Mouse (Mus musculus) megakaryocyte, embryonic 14.5 days (primary cell): ENCODE data around the gene Atp6v0a1. TPM values are rescaled to one million over a fixed set of nuclear protein-coding genes. Genes with fewer than 3 reads are reported as not detected.
A peak's percentile ranks its signal among the peaks of the same experiment; 100 is the strongest.

Experiments used
- H3K27me3 ChIP-seq: replicated peaks from 2 replicates; pipeline ENCODE3; 2012; ENCODE audit warnings: inconsistent platforms
- H3K36me3 ChIP-seq: replicated peaks from 2 replicates; pipeline ENCODE3; 2012; ENCODE audit warnings: low read length, inconsistent platforms, mixed read lengths
- H3K4me1 ChIP-seq: 2 replicates; pipeline ENCODE4 v1.6.1; 2012; ENCODE audit warnings: inconsistent platforms
- H3K4me3 ChIP-seq: replicated peaks from 2 replicates; pipeline ENCODE3; 2012; ENCODE audit warnings: moderate library complexity, mild to moderate bottlenecking, inconsistent platforms
- H3K9me3 ChIP-seq: 2 replicates; pipeline ENCODE4 v1.6.1; 2012; ENCODE audit warnings: inconsistent platforms
- FLI1 ChIP-seq: IDR thresholded peaks from 2 replicates; pipeline ENCODE4 v1.6.1; 2012; ENCODE audit warnings: low read length, inconsistent platforms, mixed read lengths
- GATA1 ChIP-seq: IDR thresholded peaks from 3 replicates; pipeline ENCODE4 v1.6.1; 2012; ENCODE audit warnings: mixed read lengths, low read length, inconsistent platforms, borderline replicate concordance
- polyA plus RNA-seq: library from polyadenylated mRNA; stranded (reverse); fragments of >175 nt; gene quantifications from 2 replicates; pipeline ENCODE4 v1.2.3, GENCODE M21; 2012; ENCODE audit warnings: low replicate concordance; ENCODE audit not compliant: insufficient read depth

Atp6v0a1 gene
- polyA plus RNA-seq, 1 experiment: 90.5 TPM

DNA sequence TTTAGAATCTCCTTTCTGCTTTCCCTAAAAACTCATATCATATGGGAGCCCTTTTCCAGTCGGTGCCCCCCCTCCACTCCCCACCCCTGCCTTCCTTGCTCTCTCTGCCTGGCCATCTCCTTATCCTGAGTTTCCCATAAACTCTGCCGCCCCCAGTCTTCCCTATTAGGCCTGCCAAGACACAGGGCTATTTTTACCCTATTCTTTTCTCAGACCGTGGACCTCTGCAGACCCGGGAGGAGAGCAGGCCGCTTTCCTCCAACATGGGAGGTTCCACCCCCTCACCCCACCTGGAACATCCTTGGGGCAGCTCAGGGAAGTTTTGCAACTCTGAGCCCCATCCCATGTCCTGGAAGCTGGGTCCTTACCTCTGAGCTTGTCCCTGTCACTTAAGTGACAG is 41.9 kb upstream of the Atp6v0a1 start:
- H3K4me3 ChIP-seq: peak overlapping the region; percentile 80
- TF ChIP-seq GATA1 (no peak), FLI1 (no peak)
- H3K4me1 ChIP-seq: peaks cover 82% of the 10 kb centered on the region
- peaks cover 19% of the 10 kb centered on the region for H3K36me3 ChIP-seq
- H3K27me3 ChIP-seq: peaks cover 43% of the 10 kb centered on the region
- no peaks in the 10 kb centered on the region for H3K9me3 ChIP-seq

DNA sequence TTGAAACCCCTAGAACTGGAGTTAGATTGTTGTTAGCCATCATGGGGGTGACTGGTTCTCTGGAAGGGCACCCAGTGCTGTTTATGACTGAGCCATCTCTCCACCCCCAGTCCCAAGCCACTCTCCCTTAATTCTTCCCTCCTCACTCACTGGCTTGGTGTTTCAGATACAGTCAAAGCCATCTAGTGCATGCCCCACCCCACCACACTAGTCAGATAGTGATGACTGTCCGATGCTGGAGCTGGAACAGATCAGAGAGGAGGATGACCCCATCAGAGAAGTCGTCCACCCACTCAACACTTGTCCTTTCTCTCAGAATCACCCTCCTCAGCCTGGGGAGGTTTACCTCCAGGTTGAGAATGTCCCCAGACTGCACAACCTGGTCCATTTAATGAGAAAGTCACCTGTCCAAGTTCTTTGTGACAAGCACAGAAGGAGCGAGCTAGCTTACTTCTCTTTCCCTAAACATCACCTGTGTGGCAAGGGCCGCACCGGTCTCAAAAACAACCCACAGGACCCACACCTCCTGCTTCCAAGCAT is 41.3 kb upstream of the Atp6v0a1 start:
- H3K4me3 ChIP-seq: peak overlapping the region; percentile 80
- peaks cover 19% of the 10 kb centered on the region for H3K36me3 ChIP-seq
- H3K4me1 ChIP-seq: peaks cover 80% of the 10 kb centered on the region
- TF ChIP-seq GATA1: no peak
- no peak for TF ChIP-seq FLI1
- no peaks in the 10 kb centered on the region for H3K9me3 ChIP-seq
- peaks cover 46% of the 10 kb centered on the region for H3K27me3 ChIP-seq

DNA sequence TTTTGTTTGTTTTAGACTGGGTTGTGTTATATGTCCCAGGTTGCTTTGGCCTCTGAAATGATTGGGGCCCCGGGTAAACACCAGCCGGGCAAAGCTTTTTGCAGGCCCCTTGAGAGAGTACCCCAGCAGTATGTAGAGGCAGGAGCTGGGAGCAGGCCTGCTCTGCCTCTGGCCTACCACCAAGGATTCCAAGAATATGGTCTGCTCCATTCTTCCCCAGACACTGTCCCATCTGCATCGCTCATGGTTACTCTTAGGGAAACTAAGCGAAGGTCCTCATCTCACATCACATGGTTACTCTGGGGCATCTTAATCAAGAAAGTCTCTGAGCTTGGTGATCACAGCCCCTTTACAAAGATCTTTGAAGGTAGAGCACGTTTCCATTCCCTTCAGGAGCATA is 40.8 kb upstream of the Atp6v0a1 start:
- Histone ChIP-seq H3K9me3 (no peaks in the 10 kb centered on the region), H3K36me3 (peaks cover 19% of the 10 kb centered on the region), H3K4me1 (peaks cover 86% of the 10 kb centered on the region), H3K27me3 (peaks cover 49% of the 10 kb centered on the region), H3K4me3 (peak overlapping the region; percentile 99)
- no peak for TF ChIP-seq GATA1
- no peak for TF ChIP-seq FLI1

DNA sequence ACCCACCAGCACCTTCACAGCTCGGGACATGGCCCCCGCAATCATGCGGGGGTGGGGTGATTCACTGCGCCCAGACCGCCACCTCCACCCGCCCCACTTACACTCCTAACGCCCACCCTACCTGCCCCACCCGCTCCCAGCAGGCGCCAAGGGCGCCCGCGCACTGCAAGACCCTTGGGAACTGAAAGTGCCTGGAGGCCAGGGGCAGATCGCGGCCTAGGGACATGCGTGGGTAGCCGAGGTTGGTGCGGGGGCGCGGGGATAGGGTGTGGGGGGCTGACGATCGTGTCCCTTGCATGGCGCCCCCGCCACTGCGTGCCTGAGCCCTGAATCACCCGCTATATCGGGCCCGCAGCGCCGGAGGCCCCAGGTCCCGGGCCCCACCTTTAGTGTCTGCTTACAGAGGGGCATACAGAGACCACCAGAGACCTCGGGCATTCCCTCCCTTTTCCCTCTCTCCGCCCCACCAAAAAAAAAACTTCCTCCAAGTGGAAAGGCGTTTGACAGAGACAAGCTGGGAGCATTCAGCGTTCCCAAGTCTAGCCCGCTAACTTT is 40.0 kb upstream of the Atp6v0a1 start:
- TF ChIP-seq FLI1: no peak
- Histone ChIP-seq H3K4me1 (peaks cover 80% of the 10 kb centered on the region), H3K9me3 (no peaks in the 10 kb centered on the region), H3K36me3 (peaks cover 12% of the 10 kb centered on the region), H3K27me3 (peaks cover 45% of the 10 kb centered on the region), H3K4me3 (peak overlapping the region; percentile 99)

DNA sequence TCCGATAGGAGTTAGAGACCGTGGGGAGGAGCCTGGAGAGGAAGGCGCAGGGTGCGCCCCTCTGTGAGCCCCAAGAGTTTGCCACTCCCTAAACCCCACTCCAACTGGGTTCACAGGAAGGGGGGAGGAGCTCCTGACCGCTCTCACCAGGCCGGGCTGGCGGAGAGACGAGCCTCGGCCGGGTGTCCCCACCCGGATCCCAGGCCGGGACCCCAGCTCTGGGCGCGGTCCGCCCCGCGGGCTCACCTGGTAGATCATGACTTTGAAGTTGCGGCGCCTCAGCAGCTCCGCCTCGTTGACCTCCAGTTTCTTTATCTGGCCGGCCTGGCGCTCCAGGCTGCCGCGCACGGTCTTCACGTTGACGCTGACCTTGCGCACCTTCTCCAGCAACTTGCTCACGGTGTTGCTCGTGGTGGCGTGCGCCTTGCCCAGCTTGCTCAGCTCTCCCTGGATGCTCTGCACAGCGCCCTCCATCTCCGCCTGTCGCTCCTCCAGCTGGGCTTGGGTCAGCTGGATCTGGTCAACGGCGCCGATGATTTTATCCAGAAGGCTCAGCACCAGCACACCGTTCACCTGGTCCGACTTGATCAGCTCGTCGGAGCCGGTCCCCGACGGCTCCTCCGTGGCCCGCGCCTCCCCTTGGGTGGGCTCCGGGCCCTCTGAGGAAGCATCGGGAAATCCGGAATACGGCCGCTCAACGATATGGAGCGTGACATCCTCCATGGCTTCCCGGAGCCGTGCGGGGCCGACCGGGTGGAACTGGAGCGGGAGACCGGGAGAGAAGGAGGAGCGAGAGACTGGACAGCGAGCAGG is 39.3 kb upstream of the Atp6v0a1 start:
- Histone ChIP-seq H3K9me3 (no peaks in the 10 kb centered on the region), H3K27me3 (peaks cover 46% of the 10 kb centered on the region), H3K36me3 (peaks cover 5% of the 10 kb centered on the region), H3K4me1 (peaks cover 80% of the 10 kb centered on the region), H3K4me3 (peak overlapping the region; percentile 99)
- TF ChIP-seq GATA1 (no peak), FLI1 (no peak)

DNA sequence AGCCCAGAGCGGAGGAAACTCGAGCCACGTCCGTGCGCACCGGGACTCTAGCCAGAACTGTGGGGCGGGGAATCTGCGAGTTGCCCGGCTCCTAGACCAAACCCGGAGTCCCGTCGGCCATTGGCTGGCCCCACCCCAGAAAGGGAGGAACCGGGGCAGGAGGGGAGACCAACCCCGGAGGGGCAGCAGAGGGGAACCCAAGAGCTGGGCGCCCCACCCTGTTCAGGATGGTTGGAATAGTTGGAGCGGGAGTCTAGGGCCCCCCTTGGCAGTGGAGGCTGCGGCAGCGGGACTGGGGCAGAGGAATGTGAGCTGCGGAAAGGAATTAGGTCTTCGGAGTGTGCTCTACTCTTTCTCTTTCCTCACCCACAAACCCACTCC is 38.7 kb upstream of the Atp6v0a1 start, which contains the start of gene Cavin1:
Cavin1 (minus strand) TSS at position 331 of the 381 bp plus-strand sequence.
- Histone ChIP-seq H3K4me1 (peaks cover 77% of the 10 kb centered on the region), H3K4me3 (peak within 1 kb of the TSS; percentile 99), H3K27me3 (peaks cover 48% of the 10 kb centered on the region), H3K36me3 (peaks cover under 1% of the 10 kb centered on the region), H3K9me3 (no peaks in the 10 kb centered on the region)
- TF ChIP-seq GATA1 (no peak), FLI1 (no peak)

DNA sequence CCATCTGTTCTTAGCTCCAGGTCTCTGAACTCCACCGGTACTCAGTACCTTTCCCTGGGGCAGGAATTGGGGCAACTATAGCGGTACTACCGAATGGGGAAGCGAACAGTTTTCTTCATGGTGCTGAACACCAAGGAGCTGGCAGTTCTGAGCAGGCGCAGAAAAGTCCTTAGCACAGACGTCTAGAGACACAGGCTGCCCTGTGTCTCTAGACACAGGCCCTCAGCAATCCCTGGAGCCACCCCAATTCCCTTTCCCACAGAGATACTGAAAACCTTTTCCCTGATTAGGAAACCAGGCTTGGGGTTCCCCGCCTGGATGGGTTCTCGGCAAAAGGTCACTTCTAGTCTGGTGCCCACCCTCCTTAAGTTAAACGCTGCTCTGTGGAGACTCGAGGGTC is 37.8 kb upstream of the Atp6v0a1 start:
- H3K4me1 ChIP-seq: peaks cover 68% of the 10 kb centered on the region
- peaks cover 48% of the 10 kb centered on the region for H3K27me3 ChIP-seq
- H3K9me3 ChIP-seq: no peaks in the 10 kb centered on the region
- H3K36me3 ChIP-seq: no peaks in the 10 kb centered on the region
- no peak for TF ChIP-seq FLI1
- no peak for TF ChIP-seq GATA1
- H3K4me3 ChIP-seq: no peak overlapping the region

DNA sequence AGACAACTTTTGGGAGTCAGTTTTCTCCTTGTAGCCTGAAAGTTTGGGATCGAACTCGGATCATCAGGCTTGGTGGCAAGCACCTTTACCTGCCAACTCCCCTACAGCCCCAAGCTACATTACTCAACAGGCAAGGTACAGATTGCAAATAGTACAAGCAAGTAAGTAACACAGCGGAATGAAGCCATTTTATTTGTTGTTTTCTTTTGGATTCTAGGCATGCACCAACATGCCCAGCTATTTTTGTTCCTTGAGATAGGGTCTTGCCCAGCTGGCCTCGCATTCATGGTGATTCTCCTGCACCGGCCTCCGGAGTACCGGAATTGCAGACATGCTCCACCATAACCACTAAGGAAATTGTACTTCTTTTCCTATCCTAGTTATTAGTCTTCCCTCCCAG is 36.0 kb upstream of the Atp6v0a1 start:
- TF ChIP-seq GATA1: no peak
- no peak for TF ChIP-seq FLI1
- peaks cover 62% of the 10 kb centered on the region for H3K4me1 ChIP-seq
- H3K4me3 ChIP-seq: no peak overlapping the region
- H3K27me3 ChIP-seq: peaks cover 45% of the 10 kb centered on the region
- H3K36me3 ChIP-seq: no peaks in the 10 kb centered on the region
- no peaks in the 10 kb centered on the region for H3K9me3 ChIP-seq

DNA sequence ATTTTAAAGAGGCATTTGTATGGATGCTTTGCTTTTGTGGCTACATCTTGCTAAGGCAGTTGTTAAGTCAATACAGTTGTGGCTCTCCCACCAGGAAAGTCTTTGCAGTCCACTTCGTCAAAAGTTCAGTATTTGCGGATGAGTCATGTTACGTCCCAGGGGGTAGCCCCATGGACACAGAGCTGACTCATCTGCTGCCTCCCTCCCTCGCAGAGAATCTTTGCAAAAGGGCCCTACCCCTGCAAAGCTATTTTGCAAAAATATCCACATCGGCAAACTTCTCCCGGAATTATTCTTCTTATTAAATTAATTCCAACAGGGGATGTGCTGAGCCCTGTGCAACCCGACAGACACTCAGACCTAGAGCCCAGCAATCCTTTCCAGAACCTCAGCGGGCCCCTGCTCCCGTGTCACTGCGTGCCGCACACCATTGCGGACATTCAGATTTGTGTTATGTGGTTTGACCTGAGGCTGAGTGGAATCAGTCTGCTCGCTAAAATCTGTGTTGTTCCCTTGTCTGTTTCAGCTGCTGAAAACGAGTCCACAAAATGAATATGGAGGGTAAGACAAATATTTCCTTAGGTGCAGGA is 34.8 kb upstream of the Atp6v0a1 start:
- Histone ChIP-seq H3K4me3 (no peak overlapping the region), H3K4me1 (peaks cover 55% of the 10 kb centered on the region), H3K9me3 (no peaks in the 10 kb centered on the region), H3K27me3 (peaks cover 34% of the 10 kb centered on the region), H3K36me3 (no peaks in the 10 kb centered on the region)
- TF ChIP-seq GATA1 (no peak), FLI1 (no peak)

DNA sequence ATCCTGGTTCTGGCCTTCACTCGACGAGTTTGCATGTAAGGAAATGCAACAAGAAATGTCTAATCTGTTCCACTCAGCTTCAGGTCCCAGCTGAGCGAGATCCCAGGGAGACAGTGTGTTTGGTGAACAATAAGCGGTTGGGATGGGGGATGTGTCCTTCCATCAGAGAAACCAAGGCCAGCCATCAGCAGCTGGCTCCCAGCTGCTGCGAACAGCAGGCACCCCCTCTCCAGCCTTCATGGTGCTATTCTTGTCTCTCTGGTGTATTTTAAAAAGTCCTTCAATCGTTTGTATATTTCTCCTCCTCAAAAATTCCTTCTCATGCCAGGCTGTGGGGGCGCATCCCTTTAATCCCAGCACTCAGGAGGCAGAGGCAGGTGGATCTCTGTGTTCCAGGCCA is 34.0 kb upstream of the Atp6v0a1 start:
- Histone ChIP-seq H3K4me3 (no peak overlapping the region), H3K9me3 (no peaks in the 10 kb centered on the region), H3K36me3 (no peaks in the 10 kb centered on the region), H3K4me1 (peaks cover 53% of the 10 kb centered on the region), H3K27me3 (peaks cover 27% of the 10 kb centered on the region)
- TF ChIP-seq FLI1: no peak
- no peak for TF ChIP-seq GATA1
